Mouse (Mus musculus) CD4-positive helper T cell, adult 2 months (primary cell): ENCODE measurements around the gene Ifitm1.

Source experiments
- DNase-seq: peaks from one replicate; pipeline ENCODE4 v3.0.0-alpha.2; 2012; ENCODE audit warnings: low read depth, missing footprints, low spot score

Ifitm1 gene

DNA sequence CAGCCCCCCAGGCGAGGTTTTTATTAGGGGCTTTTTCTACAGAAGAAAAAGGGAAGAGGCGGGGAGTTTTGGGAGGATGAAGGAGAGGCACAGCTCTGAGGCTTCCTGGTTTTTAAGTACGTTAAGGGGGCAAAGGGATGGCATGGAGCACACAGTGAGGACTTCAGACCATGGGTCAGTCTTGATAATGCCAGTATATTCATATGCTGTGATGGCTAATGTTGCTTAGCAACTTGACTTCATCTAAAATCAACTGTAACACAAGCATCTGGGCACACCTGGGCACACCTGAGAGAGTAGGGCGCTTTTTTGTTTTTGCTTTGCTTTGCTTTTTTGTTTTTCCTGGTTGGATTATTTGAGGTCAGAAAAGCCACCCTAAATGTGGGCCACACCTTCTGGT lies at the start of gene Ifitm1:
Gene Ifitm1, plus strand, starts transcription at position 301 of the 400 bp plus-strand sequence.
- no peak for DNase-seq

- no peak for DNase-seq
Measured at GRCm38 (mm10) chr7:140919911-140920310, 47.1 kb upstream of the Ifitm1 start.

- no peak for DNase-seq
Measured at GRCm38 (mm10) chr7:140920418-140921029, 46.5 kb upstream of the Ifitm1 start, which contains the start of gene Nlrp6. TSS of gene Nlrp6 (plus strand) at chr7:140920902.

DNA sequence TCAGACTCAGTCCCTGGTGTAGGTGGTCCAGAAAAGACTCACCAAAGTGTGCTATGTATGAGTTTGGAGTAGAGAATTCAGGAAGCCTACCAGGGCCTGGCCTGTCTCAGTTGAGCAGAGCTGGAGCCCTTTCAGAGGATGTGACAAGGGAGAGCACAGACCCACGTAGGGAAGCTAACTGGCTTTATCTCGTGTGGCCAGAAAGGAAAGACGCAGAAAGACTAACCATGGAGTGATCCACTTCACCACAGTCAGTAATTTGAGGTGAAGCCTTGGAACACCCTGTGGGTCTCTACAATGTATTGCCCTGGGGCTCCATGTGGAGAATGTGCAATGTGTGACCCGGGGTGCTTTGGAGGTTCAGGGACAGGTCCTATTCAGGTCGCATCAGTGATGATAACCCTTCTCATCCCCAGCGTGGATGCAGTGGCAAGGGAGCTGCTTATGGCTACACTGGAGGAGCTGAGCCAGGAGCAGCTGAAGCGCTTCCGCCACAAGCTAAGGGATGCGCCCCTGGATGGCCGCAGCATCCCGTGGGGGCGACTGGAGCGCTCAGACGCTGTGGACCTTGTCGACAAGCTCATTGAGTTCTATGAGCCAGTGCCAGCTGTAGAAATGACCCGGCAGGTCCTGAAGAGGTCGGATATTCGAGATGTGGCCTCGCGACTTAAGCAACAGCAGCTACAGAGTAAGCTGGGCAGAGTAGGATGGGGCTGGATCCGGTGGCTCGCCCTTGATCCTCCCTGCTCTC lies 45.6 kb upstream of the Ifitm1 start:
- no peak for DNase-seq

DNA sequence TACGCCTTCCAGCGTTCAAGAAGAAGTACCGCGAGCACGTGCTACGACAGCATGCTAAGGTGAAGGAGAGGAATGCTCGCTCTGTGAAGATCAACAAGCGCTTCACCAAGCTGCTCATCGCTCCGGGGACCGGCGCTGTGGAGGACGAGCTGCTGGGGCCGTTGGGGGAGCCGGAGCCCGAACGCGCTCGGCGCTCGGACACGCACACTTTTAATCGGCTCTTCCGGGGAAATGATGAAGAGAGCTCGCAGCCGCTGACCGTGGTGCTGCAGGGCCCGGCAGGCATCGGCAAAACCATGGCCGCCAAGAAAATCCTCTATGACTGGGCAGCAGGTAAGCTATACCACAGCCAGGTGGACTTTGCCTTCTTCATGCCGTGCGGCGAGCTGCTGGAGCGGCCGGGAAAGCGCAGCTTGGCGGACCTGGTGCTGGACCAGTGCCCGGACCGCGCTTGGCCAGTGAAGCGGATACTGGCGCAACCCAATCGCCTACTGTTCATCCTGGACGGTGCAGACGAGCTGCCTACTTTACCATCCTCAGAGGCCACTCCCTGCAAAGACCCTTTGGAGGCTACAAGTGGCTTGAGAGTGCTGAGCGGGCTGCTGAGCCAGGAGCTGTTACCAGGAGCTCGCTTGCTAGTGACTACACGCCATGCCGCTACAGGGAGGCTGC lies 44.5 kb upstream of the Ifitm1 start:
- peak; percentile 27 for DNase-seq

GRCm38 (mm10) chr7:140923070-140923775 lies 43.8 kb upstream of the Ifitm1 start:
- DNase-seq, result no peak

DNA sequence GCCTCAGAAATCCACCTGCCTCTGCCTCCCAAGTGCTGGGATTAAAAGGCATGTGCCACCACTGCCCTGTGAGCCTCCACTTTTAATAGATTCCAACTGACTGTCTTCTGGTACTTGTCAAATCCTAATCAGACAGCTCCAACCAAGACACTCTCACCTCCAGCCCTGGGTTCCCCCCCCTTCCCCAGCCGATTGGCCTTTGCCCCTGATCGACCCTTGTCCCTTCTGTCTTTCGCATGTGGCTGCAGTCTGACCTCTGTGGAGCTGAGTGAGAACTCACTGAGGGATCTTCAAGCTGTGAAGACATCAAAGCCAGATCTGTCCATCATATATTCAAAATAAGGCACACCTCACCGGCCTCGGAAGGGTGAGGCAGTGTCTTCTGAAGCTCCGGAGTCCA lies 39.8 kb upstream of the Ifitm1 start:
- DNase-seq, result no peak

- DNase-seq, result no peak
Measured at GRCm38 (mm10) chr7:140938436-140938835, 28.6 kb upstream of the Ifitm1 start.

- no peak for DNase-seq
Measured at GRCm38 (mm10) chr7:140938896-140939295, 28.1 kb upstream of the Ifitm1 start.

DNA sequence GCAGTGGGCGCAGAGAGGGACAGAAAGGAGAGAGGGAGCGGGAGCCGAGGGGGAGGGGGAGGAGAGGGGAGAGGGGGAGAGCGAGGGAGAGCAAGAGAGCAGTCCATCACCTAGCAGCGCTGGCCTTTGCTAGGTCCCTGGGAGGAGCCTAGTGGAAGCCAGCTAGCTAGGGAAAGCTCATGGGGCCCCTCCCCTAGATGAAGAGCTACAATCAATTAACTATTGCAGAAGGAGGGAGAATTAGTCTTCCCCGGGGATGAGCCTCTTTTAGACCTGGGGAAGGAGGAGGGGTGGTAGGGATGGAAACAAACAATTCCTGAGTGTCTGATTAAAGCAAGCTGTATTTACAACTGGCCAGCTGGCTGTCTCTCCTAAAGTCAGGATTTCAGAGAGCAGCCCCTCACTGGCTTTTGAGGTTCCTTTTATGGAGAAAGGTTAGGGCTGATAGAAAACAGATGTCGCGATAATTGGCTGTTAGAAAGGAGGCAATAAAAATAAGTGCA lies 27.3 kb upstream of the Ifitm1 start:
- no peak for DNase-seq

- DNase-seq, result peak; percentile 91
Measured at GRCm38 (mm10) chr7:140941222-140942051, 25.6 kb upstream of the Ifitm1 start, which contains the start of gene Pgghg. TSS of gene Pgghg (plus strand) at chr7:140941391.

DNA sequence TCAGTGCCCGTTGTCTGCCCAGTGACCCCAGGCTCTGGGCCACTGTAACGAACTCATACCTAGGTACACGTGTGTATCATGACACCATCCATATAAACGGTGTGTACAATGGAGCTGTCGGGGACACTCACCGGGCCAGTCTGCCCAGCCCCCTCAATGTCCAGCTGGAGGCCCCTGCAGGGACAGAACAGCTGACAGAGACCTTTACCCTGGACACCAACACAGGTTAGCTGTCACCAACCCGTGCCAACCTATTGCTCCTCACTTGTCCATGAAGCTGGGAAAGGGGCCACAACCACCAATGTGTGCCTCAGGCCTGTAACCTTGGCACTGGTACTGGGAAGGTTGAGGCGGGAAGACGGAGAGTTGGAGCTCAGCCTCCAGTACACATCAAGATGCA lies 24.7 kb upstream of the Ifitm1 start:
- peak; percentile 28 for DNase-seq

DNA sequence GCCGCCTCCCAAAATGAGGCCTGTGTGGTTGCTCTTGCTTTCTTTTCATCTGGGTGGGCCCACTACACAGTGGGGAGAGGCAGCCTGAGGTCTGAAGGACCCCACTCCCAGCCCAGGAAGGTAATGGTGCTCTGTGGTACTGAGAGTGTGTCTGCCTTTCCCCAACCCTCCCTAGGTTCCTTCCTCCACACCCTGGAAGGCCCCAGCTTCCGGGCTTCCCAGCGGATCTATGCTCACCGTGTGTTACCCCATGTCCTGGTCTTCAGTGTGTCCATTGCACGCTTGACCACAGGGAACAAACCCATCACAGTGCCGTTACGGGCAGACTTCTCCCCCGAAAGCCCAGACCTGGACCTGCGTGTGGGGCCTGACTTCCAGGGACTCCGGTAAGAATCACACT lies 24.2 kb upstream of the Ifitm1 start:
- DNase-seq, result no peak

GRCm38 (mm10) chr7:140943356-140943755 lies 23.7 kb upstream of the Ifitm1 start:
- no peak for DNase-seq

GRCm38 (mm10) chr7:140944236-140944635 lies 22.8 kb upstream of the Ifitm1 start:
- DNase-seq, result no peak

DNA sequence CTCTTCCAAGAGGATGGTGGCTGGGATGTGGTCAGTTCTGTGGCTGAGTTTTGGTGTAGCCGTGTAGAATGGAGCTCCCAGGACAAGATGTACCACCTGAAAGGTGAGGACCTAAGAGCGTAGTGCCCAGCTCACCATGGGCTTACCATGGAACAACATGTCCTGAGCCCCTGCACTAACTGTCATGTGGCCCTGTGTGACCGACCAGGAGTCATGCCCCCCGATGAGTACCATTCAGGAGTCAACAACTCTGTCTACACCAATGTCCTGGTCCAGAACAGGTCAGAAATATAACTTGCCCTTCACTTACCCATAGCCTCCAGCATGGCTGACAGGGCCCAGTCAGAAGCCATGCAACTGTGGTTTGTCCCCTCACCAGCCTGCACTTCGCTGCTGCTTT lies 21.8 kb upstream of the Ifitm1 start:
- DNase-seq, result no peak

- DNase-seq, result no peak
Measured at GRCm38 (mm10) chr7:140946311-140946710, 20.7 kb upstream of the Ifitm1 start.

GRCm38 (mm10) chr7:140946980-140947379 lies 20.0 kb upstream of the Ifitm1 start:
- DNase-seq, result peak; percentile 85

GRCm38 (mm10) chr7:140948161-140948560 lies 18.9 kb upstream of the Ifitm1 start:
- DNase-seq, result no peak

DNA sequence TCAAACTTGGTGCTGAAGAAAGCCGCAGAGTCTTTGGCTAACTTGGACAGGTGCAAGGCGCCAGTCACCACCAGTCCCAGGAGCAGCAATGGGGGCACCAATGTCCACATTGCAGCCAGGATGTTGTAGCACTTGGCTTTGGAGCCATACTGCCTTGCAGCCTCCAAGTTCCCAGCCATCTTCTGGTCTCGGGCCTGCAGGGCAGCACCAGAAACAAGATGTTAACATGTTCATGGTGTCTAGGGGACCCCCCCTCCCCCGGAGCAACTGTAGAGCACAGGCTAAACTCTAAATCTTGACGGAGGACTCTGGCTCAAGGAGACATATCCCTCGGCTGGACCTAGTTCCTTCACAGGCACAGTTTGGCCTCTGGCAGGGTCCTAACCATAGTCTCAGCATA lies 17.8 kb upstream of the Ifitm1 start:
- no peak for DNase-seq
